Mouse (Mus musculus) midbrain, embryonic 16.5 days (tissue): Measurements from ENCODE around the gene Ldlrap1. TPM values are rescaled to one million over a fixed set of nuclear protein-coding genes. Genes with fewer than 3 reads are reported as not detected.

Experiments used
- ATAC-seq: fragments of 200-750 bp; cut with Nextera tagmentation; 2 replicates; pipeline ENCODE4 v1.8.0; 2017; ENCODE audit warnings: moderate TSS enrichment
- H3K27ac ChIP-seq: fragments of 300-500 bp; sonication (generic); 2 replicates; pipeline ENCODE4 v1.5.1; 2014; ENCODE audit warnings: mild to moderate bottlenecking, low read length, mixed read lengths
- H3K27me3 ChIP-seq: fragments of 300-500 bp; sonication (generic); 2 replicates; pipeline ENCODE4 v1.6.1; 2014; ENCODE audit warnings: low read depth, low read length, mixed read lengths; ENCODE audit not compliant: control insufficient read depth, insufficient read depth
- H3K36me3 ChIP-seq: fragments of 300-500 bp; sonication (generic); 2 replicates; pipeline ENCODE4 v1.6.1; 2014; ENCODE audit warnings: mild to moderate bottlenecking, low read length, moderate library complexity, mixed read lengths; ENCODE audit not compliant: control insufficient read depth, insufficient read depth
- H3K4me1 ChIP-seq: fragments of 300-500 bp; sonication (generic); 2 replicates; pipeline ENCODE4 v1.6.1; 2014; ENCODE audit warnings: mild to moderate bottlenecking, low read length, mixed read lengths; ENCODE audit not compliant: control insufficient read depth, insufficient read depth
- H3K4me2 ChIP-seq: fragments of 300-500 bp; sonication (generic); 2 replicates; pipeline ENCODE4 v1.6.1; 2014; ENCODE audit warnings: mild to moderate bottlenecking, low read length, mixed read lengths
- H3K4me3 ChIP-seq: fragments of 300-500 bp; sonication (generic); 2 replicates; pipeline ENCODE4 v1.5.1; 2014; ENCODE audit warnings: low read depth, mild to moderate bottlenecking, low read length, moderate library complexity, mixed read lengths
- H3K9ac ChIP-seq: fragments of 300-500 bp; sonication (generic); 2 replicates; pipeline ENCODE4 v1.6.1; 2014; ENCODE audit warnings: low read depth, low read length, mixed read lengths
- H3K9me3 ChIP-seq: fragments of 300-500 bp; sonication (generic); replicated peaks from 2 replicates; pipeline ENCODE4 v1.6.1; 2014; ENCODE audit warnings: mild to moderate bottlenecking, low read length, mixed read lengths; ENCODE audit not compliant: control insufficient read depth, poor library complexity, severe bottlenecking
- WGBS: fragments of 180-500 bp; shearing (Covaris S2); extraction: QIAGEN DNeasy Blood & Tissue Kit; methylation state at CpG from one replicate; pipeline ENCODE4 v1.1.7; 2014; 5-methylcytosine and 5-hydroxymethylcytosine counted together
- polyA plus RNA-seq: library from polyadenylated mRNA; unstranded; fragments of >200 nt; fragmentation: Nextera tagmentation; extraction: Ambion mirVana; gene quantifications from 2 replicates; pipeline ENCODE4 v1.2.1, GENCODE M21; 2015

Ldlrap1 gene
- polyA plus RNA-seq, 1 experiment from 2014 or later, result 2.1 TPM

DNA sequence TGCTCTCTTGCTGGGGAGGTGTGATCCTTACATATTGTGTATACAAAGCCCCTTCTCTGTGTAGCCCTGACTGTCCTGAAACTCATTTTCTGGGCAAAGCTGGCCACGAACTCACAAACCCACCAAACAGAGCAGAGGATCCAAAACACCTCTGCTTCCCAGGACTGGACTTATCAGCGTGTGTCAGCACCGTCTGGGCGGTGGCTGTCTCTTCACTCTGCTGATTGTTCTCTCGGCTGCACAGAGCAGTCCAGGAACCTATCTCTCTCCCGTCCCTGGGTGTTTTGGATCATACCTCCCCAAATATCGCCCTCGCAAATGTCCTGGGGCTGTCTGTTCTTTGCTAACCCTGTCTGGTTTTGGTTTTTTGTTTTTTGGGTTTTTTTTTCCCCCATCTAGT lies 48.3 kb downstream of the Ldlrap1 start:
- Histone ChIP-seq H3K27ac (no peak overlapping the region), H3K9ac (no peak overlapping the region), H3K36me3 (no peaks in the 10 kb centered on the region), H3K27me3 (no peaks in the 10 kb centered on the region), H3K4me2 (no peak overlapping the region), H3K4me3 (no peak overlapping the region), H3K4me1 (no peaks in the 10 kb centered on the region), H3K9me3 (no peaks in the 10 kb centered on the region)
- WGBS, result 81% methylated on average over 8 of the region's 8 CpGs
- ATAC-seq, result no peak

- no peak overlapping the region for H3K27ac ChIP-seq
- peak overlapping the region; percentile 47 for H3K4me2 ChIP-seq
- H3K4me1 ChIP-seq, result peaks cover 2% of the 10 kb centered on the region; the same call in 1 of the 2 replicates
- peak; percentile 90 for ATAC-seq
- no peaks in the 10 kb centered on the region for H3K27me3 ChIP-seq
- H3K36me3 ChIP-seq, result no peaks in the 10 kb centered on the region
- peak overlapping the region; percentile 61; the same call in 1 of the 2 replicates for H3K9ac ChIP-seq
- no peaks in the 10 kb centered on the region for H3K9me3 ChIP-seq
- WGBS, result 3% methylated on average over 8 of the region's 8 CpGs
- no peak overlapping the region for H3K4me3 ChIP-seq
These were observed 53.9 kb downstream of the Ldlrap1 start for GRCm38 (mm10) chr4:134713937-134714336.

DNA sequence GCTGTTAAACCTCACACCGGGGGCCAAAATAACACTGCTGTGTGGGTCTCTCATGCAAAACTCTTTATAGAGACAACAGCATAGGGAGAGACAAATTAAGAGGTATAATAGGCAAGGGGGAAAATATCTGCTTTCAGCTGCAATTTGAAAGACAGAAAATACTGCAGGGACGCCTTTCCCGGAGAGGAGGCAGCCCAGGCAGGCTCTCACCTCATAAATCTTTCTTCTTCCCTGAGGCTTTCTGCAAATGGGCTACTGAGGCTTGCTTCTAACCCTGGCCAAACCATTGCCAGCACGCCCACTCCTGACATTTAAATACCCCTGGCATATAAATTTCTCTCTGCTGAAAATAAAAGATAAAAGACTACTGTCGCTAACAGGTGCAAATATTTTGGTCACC lies 62.5 kb downstream of the Ldlrap1 start:
- ATAC-seq, result no peak
- Histone ChIP-seq H3K9ac (peak overlapping the region; percentile 71; the same call in 1 of the 2 replicates), H3K27ac (no peak overlapping the region), H3K4me2 (peak overlapping the region; percentile 96), H3K9me3 (no peaks in the 10 kb centered on the region), H3K4me3 (no peak overlapping the region; the same call in 1 of the 2 replicates), H3K4me1 (peaks cover 35% of the 10 kb centered on the region), H3K36me3 (no peaks in the 10 kb centered on the region), H3K27me3 (peaks cover 2% of the 10 kb centered on the region)
- WGBS, result 54% methylated on average over 5 of the region's 5 CpGs

DNA sequence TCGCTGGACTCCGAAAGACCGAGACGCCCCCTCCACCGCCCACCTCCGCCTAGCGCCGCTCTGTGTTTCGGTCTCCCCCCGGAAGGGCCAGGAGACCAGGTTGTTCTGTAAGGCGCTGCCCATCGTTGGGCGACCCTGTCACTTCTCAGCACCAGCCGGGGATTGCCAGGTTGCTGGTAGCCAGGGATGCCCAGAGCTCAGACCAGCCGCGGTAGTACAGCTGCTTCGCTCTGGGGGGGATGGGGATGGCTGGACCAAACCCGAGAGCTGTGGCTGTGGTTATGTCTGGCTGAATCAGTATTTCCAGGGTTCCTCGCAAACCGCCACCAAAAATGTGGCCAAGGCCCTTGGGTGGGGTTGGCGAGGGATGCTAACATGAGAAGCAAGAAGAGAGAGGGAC lies 63.2 kb downstream of the Ldlrap1 start:
- no peak; the same call in 1 of the 2 replicates for ATAC-seq
- H3K27ac ChIP-seq, result peak overlapping the region; percentile 58
- under 1% methylated on average over 21 of the region's 21 CpGs for WGBS
- no peaks in the 10 kb centered on the region for H3K9me3 ChIP-seq
- H3K27me3 ChIP-seq, result peaks cover 2% of the 10 kb centered on the region
- peak overlapping the region; percentile 69 for H3K4me3 ChIP-seq
- no peaks in the 10 kb centered on the region for H3K36me3 ChIP-seq
- H3K4me1 ChIP-seq, result peaks cover 35% of the 10 kb centered on the region
- H3K4me2 ChIP-seq, result peak overlapping the region; percentile 96
- H3K9ac ChIP-seq, result peak overlapping the region; percentile 71

- H3K9ac ChIP-seq, result peak within 1 kb of the TSS; percentile 71
- peak within 1 kb of the TSS; percentile 58 for H3K27ac ChIP-seq
- no peaks in the 10 kb centered on the region for H3K9me3 ChIP-seq
- H3K4me3 ChIP-seq, result peak within 1 kb of the TSS; percentile 69
- H3K4me2 ChIP-seq, result peak within 1 kb of the TSS; percentile 96
- WGBS, result under 1% methylated on average over 50 of the region's 81 CpGs
- no peaks in the 10 kb centered on the region for H3K36me3 ChIP-seq
- peaks cover 35% of the 10 kb centered on the region for H3K4me1 ChIP-seq
- peak; percentile 95 for ATAC-seq
- peaks cover 2% of the 10 kb centered on the region for H3K27me3 ChIP-seq
These were observed 63.8 kb downstream of the Ldlrap1 start, which contains the start of gene Man1c1 for GRCm38 (mm10) chr4:134703835-134704546. Gene Man1c1 (minus strand): TSS chr4:134704290.

DNA sequence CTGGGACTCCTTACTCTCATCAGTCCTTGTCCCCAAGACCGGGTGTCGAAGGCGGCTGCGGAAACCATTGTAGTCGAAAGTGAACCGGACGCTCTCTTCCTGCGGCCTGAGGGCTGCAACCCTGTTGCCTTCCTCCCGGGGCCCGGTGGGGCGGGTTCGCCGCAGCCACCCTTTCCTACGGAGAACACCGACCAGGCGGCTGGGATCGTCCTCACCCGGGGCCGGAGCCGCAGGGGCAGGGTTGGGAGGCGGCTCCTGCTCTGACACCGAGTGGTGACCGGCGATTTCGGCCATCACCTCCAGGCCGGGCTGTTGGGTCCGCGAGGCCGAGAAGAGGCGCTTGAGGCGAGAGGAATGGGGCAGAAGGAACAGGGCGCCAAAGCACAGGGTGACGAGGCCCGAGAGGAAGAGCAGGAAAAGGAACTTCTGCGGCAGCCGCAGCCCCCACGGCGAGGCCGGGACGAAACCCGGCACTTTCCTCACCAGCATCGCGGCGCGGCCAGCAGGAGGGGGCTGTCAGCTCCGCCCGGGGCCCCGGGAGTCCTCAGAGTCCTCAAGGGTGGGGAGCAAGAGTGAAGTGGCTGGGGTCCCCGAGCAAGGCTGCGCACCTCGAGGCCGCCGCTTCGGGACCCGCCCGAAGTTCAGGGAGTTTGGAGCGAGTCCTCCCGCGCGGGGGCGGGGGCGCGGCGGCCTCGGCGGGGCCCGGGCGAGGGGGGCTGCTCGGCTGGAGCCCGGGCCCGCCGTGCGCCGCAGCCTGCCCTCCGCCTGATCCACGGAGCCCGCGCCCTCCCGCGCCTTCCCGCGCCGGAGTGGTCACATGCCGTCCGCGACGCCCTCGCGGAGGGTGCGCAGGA lies 64.6 kb downstream of the Ldlrap1 start:
- under 1% methylated on average over 70 of the region's 90 CpGs for WGBS
- H3K27me3 ChIP-seq, result peaks cover 2% of the 10 kb centered on the region
- H3K27ac ChIP-seq, result no peak overlapping the region
- no peak for ATAC-seq
- peaks cover 35% of the 10 kb centered on the region for H3K4me1 ChIP-seq
- H3K9me3 ChIP-seq, result no peaks in the 10 kb centered on the region
- peak overlapping the region; percentile 96 for H3K4me2 ChIP-seq
- H3K9ac ChIP-seq, result peak overlapping the region; percentile 71
- peak overlapping the region; percentile 69 for H3K4me3 ChIP-seq
- no peaks in the 10 kb centered on the region for H3K36me3 ChIP-seq

DNA sequence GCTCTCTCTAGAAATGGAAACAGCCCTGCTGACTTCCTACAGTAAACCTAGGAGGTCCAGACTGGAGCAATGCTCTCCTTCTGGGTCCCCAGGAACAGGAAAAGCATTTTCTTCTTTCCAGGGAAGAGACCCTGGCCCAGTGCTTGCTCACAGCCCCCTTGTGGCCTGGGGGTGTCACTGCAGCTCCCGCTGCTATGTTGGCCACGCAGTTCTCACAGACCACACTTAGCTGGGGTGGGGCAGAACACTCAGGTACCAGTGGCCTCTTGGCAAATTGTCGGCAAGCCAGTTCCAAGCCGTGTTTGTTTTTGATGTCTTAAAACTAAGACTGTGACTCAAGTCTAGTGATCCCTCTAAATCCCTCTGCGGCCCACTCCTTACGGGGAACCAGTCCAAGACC lies 65.9 kb downstream of the Ldlrap1 start:
- Histone ChIP-seq H3K4me3 (peak overlapping the region; percentile 69), H3K27ac (no peak overlapping the region), H3K36me3 (no peaks in the 10 kb centered on the region), H3K27me3 (peaks cover 2% of the 10 kb centered on the region), H3K4me2 (peak overlapping the region; percentile 96), H3K4me1 (peaks cover 35% of the 10 kb centered on the region), H3K9me3 (no peaks in the 10 kb centered on the region), H3K9ac (0 out of 2 replicates have a peak overlapping the region, but pooled peaks have one; percentile 25)
- ATAC-seq, result no peak
- WGBS, result 37% methylated on average over 6 of the region's 6 CpGs

- no peak overlapping the region for H3K4me3 ChIP-seq
- WGBS, result 82% methylated on average over 2 of the region's 2 CpGs
- ATAC-seq, result no peak
- peaks cover 2% of the 10 kb centered on the region for H3K27me3 ChIP-seq
- H3K9me3 ChIP-seq, result no peaks in the 10 kb centered on the region
- no peak overlapping the region for H3K9ac ChIP-seq
- peak overlapping the region; percentile 96; the same call in 1 of the 2 replicates for H3K4me2 ChIP-seq
- H3K4me1 ChIP-seq, result peaks cover 35% of the 10 kb centered on the region
- H3K36me3 ChIP-seq, result no peaks in the 10 kb centered on the region
- no peak overlapping the region for H3K27ac ChIP-seq
These were observed 66.9 kb downstream of the Ldlrap1 start for GRCm38 (mm10) chr4:134700911-134701310.
